Mouse (Mus musculus): ENCODE results near the gene Tns3. TPM values are rescaled to one million over a fixed set of nuclear protein-coding genes. Genes with fewer than 3 reads are reported as not detected.

The Tns3 gene
- polyA plus RNA-seq, 1 experiment from 2014 or later = 10.1 TPM

DNA sequence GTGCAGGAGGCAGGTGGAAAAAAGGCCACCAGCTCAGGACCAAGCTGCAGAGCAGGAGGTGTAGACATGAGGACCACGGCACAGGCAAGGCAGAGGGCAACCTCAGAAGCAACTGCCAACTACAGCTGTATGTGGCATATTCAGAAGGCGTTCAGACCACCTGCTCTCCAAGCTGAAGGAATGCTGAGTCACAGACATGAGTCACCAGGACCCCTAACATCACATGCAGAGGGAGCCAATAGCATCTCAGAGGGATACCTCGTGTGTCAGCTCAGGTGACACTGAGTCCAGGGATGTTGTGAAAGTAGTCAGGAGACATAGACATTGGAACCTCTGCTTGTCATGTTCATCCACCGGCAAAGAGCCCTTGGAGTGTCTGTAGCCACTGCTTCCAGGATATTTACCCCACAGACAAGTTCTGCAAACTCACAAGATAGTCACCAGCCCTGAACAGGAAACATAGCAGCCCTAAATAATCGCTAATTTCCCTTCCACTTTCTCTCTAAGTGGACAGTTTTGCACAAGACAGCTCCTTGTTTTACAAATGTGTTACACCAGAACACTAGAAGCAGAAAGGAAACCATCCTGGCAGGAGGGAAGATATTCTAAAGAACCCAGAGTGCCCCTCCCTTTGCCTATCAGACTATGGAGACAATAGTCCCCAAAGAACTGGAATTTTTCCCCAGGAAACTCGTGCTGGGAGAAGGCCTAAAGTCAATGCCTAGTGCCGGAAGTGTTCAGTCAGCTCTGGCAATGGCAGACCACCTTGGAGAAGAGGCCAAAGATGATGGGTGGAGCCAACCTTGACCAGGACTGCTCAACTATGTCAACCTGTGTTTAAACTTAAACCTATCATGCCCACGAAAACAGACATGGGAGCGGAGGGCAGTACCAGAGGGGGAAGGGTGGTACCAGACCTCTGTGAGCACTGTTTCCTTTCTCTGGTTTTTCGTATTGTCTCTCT lies 88.8 kb downstream of the Tns3 start:
- Histone ChIP-seq H3K4me1 (ENCODE audit: control insufficient read depth, insufficient read depth, low read length) (no peaks in the 10 kb centered on the region), H3K36me3 (ENCODE audit: control insufficient read depth, insufficient read depth, low read length) (no peaks in the 10 kb centered on the region), H3K9me3 (ENCODE audit: control insufficient read depth, low read length) (no peaks in the 10 kb centered on the region), H3K4me3 (ENCODE audit: low read depth, low read length) (no peak overlapping the region), H3K27ac (ENCODE audit: low read depth, low read length) (no peak overlapping the region), H3K27me3 (ENCODE audit: control insufficient read depth, insufficient read depth, low read length) (no peaks in the 10 kb centered on the region), H3K9ac (ENCODE audit: low read length) (no peak overlapping the region), H3K4me2 (ENCODE audit: low read depth) (no peak overlapping the region)
- DNase-seq (ENCODE audit: low spot score) = no peak
- no peak for ATAC-seq (ENCODE audit: insufficient read depth, low FRiP score, low TSS enrichment)
- 84% methylated on average over 10 of the region's 10 CpGs for WGBS

DNA sequence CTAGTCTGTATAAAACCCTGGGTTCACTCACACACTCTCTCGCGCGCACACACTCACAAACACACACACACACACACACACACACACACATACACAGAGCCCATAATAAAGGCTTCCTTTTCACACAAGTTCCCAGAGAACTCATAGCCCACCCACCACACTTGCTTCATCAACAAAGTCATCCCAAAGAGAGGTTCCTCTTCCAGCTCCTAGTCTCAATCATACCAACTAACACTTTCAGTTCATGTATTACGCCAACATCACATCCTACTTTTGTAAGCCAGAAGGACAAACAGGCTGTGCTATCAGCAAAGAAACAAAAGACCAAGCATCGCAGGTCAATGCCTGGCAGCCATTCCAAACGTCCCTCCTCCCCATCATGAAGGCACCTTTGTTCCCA lies 89.8 kb downstream of the Tns3 start:
- Histone ChIP-seq H3K4me1 (ENCODE audit: control insufficient read depth, insufficient read depth, low read length) (peaks cover 4% of the 10 kb centered on the region; the same call in 1 of the 2 replicates), H3K27me3 (ENCODE audit: control insufficient read depth, insufficient read depth, low read length) (no peaks in the 10 kb centered on the region), H3K27ac (ENCODE audit: low read depth, low read length) (no peak overlapping the region), H3K9ac (ENCODE audit: low read length) (no peak overlapping the region), H3K4me2 (ENCODE audit: low read depth) (no peak overlapping the region), H3K4me3 (ENCODE audit: low read depth, low read length) (no peak overlapping the region), H3K9me3 (ENCODE audit: control insufficient read depth, low read length) (no peaks in the 10 kb centered on the region), H3K36me3 (ENCODE audit: control insufficient read depth, insufficient read depth, low read length) (no peaks in the 10 kb centered on the region)
- DNase-seq (ENCODE audit: low spot score) (no peak), ATAC-seq (ENCODE audit: insufficient read depth, low FRiP score, low TSS enrichment) (no peak)
- WGBS = 80% methylated on average over 6 of the region's 6 CpGs

DNA sequence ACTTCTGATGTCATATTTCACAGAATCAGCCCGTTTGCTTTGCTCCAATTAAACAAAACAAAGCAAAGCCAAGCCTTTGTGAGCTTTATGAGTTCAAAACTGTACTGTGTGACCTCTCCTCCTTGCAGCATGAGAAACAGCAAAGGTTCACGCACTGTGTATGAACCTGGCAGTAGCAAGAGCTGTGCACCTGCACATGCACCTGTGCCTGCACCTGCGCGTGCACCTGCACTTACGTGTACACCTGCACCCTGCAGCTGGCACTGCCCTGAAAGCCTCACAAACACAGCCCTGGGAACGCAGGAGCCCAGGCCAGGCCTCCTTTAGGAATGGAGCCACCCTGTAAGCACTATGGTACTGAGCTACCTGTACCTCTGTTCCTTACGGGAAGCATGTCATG lies 91.6 kb downstream of the Tns3 start:
- ATAC-seq (ENCODE audit: insufficient read depth, low FRiP score, low TSS enrichment) = no peak
- H3K9ac ChIP-seq (ENCODE audit: low read length) = no peak overlapping the region
- WGBS = 96% methylated on average over 7 of the region's 7 CpGs
- H3K27ac ChIP-seq (ENCODE audit: low read depth, low read length) = no peak overlapping the region
- no peak overlapping the region for H3K4me3 ChIP-seq (ENCODE audit: low read depth, low read length)
- no peaks in the 10 kb centered on the region for H3K36me3 ChIP-seq (ENCODE audit: control insufficient read depth, insufficient read depth, low read length)
- H3K27me3 ChIP-seq (ENCODE audit: control insufficient read depth, insufficient read depth, low read length) = no peaks in the 10 kb centered on the region
- DNase-seq (ENCODE audit: low spot score) = no peak
- no peaks in the 10 kb centered on the region for H3K9me3 ChIP-seq (ENCODE audit: control insufficient read depth, low read length)
- peaks cover 11% of the 10 kb centered on the region for H3K4me1 ChIP-seq (ENCODE audit: control insufficient read depth, insufficient read depth, low read length)
- no peak overlapping the region for H3K4me2 ChIP-seq (ENCODE audit: low read depth)

DNA sequence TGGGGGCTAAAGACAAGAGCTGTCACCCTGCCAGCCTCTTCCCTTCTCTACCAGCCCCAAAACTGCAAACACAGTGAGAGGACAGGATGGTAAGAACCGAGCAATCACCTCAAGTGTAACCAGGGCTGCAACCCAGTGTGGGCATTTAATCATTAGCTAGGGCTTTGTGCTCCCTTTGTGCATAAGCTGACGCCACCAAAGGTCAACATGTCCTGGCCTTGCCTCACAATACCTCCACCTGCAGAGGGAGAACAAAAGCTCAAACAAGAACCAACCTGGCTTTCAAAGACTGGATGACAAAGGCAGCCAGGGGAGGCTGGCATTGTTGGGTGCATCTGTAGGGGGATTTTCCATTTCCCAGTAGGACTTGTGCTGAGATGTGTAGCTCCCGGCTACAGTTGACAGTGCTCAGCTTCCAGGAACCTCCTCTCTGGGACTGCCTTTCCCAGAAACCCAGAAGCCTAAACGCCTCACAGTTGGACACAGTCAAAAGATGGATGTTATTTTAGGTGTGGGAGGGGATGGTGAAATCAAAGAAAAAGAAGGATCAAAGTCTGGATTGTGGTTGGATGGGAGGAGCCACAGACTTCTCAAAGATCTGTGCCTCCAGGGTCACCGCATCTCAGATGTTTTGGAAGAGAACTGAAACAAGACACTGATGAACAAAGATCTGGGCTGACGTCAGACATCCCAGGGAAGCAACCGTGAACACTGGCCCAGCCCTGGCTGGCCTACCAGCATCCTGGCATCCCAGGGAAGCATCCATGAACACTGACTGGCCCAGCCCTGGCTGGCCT lies 94.9 kb downstream of the Tns3 start:
- H3K27me3 ChIP-seq (ENCODE audit: control insufficient read depth, insufficient read depth, low read length) = no peaks in the 10 kb centered on the region
- no peak for ATAC-seq (ENCODE audit: insufficient read depth, low FRiP score, low TSS enrichment)
- H3K9me3 ChIP-seq (ENCODE audit: control insufficient read depth, low read length) = no peaks in the 10 kb centered on the region
- H3K4me2 ChIP-seq (ENCODE audit: low read depth) = no peak overlapping the region
- no peaks in the 10 kb centered on the region for H3K36me3 ChIP-seq (ENCODE audit: control insufficient read depth, insufficient read depth, low read length)
- DNase-seq (ENCODE audit: low spot score) = peak; percentile 34
- H3K27ac ChIP-seq (ENCODE audit: low read depth, low read length) = no peak overlapping the region
- WGBS = 8% methylated on average over 7 of the region's 7 CpGs
- H3K4me1 ChIP-seq (ENCODE audit: control insufficient read depth, insufficient read depth, low read length) = peaks cover 11% of the 10 kb centered on the region
- H3K4me3 ChIP-seq (ENCODE audit: low read depth, low read length) = no peak overlapping the region
- no peak overlapping the region for H3K9ac ChIP-seq (ENCODE audit: low read length)

DNA sequence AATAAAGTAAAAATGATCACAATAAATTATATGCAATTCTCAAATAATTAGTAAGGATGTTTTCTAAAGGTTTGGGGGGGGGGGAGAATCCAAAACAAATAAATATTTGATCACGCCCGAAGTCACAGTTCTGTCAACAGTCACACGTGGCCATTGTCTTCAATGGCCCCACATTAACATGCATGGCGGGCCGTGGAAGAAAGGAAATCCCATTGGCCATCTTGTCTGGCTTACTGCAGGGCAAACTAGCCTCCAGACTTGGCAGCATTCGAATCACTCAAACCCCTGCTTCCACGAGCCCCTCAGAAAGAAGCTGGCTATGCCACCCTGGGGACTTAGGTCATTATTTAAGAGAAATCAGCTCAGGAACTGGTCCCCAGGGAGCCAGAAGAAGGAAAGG lies 95.5 kb downstream of the Tns3 start:
- Histone ChIP-seq H3K4me2 (ENCODE audit: low read depth) (no peak overlapping the region), H3K4me3 (ENCODE audit: low read depth, low read length) (no peak overlapping the region), H3K9ac (ENCODE audit: low read length) (no peak overlapping the region), H3K36me3 (ENCODE audit: control insufficient read depth, insufficient read depth, low read length) (no peaks in the 10 kb centered on the region), H3K27ac (ENCODE audit: low read depth, low read length) (no peak overlapping the region), H3K4me1 (ENCODE audit: control insufficient read depth, insufficient read depth, low read length) (peaks cover 11% of the 10 kb centered on the region), H3K9me3 (ENCODE audit: control insufficient read depth, low read length) (no peaks in the 10 kb centered on the region), H3K27me3 (ENCODE audit: control insufficient read depth, insufficient read depth, low read length) (no peaks in the 10 kb centered on the region)
- ATAC-seq (ENCODE audit: insufficient read depth, low FRiP score, low TSS enrichment) (0 out of 2 replicates have a peak, but pooled peaks have one; percentile 35), DNase-seq (ENCODE audit: low spot score) (no peak)
- WGBS = 31% methylated on average over 7 of the region's 7 CpGs

DNA sequence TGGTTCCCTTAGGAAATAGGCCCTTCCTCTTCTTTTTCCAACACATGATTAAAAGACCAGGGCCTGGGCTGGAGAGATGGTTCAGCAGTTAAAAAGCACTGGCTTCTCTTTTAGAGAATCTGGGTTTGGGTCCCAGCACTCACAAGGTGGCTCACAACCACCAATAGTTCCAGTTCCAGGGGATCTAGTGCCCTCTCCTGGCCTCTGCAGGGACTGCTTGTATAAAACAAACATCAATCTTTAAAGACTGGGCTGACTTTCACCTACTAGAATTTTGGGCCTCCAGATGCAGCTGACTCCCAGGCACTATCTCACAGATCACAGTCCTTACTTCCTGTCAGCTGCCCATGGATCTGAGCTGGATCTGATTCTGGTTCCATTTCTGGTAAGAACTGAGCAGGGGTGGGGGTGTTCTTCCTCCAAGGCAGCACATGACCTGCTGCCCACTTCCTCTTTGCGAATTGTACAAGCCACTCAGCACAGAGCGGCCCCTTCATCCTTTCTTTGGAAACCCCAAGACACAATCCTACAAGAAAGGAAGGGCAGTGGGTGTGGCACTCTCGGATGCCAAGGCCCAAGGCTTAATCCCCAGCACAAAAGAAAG lies 98.0 kb downstream of the Tns3 start:
- 91% methylated on average over 3 of the region's 3 CpGs for WGBS
- ATAC-seq (ENCODE audit: insufficient read depth, low FRiP score, low TSS enrichment) (no peak), DNase-seq (ENCODE audit: low spot score) (no peak)
- Histone ChIP-seq H3K27me3 (ENCODE audit: control insufficient read depth, insufficient read depth, low read length) (no peaks in the 10 kb centered on the region), H3K9ac (ENCODE audit: low read length) (no peak overlapping the region), H3K9me3 (ENCODE audit: control insufficient read depth, low read length) (no peaks in the 10 kb centered on the region), H3K4me2 (ENCODE audit: low read depth) (no peak overlapping the region), H3K4me1 (ENCODE audit: control insufficient read depth, insufficient read depth, low read length) (peaks cover 11% of the 10 kb centered on the region), H3K4me3 (ENCODE audit: low read depth, low read length) (no peak overlapping the region), H3K27ac (ENCODE audit: low read depth, low read length) (no peak overlapping the region), H3K36me3 (ENCODE audit: control insufficient read depth, insufficient read depth, low read length) (no peaks in the 10 kb centered on the region)

DNA sequence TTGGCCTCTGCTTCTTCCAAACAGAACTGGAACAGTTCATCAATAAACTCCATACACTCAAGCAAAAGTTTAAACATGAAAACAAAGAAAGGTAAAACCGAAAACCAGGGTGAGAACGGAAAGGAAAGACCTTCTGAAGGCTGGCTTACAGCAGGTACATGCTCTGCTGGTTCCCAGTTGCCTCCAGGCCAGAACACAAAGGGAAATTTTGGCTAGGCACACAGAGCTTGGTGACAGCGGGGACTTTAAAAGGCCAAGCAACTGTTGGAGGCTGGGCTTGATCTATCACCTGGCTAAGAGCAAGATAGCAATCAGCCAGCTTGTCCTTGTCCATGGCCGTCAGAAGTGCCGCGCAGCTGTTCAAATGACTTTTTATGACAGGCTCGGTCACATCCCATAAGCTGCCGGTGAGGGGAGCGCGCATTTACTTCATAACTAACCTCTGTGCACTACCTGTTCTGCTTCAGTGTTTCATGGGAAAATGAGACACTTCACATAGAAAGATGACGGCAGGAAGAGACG lies 105.5 kb downstream of the Tns3 start:
- H3K9ac ChIP-seq (ENCODE audit: low read length) = no peak overlapping the region
- 91% methylated on average over 12 of the region's 12 CpGs for WGBS
- ATAC-seq (ENCODE audit: insufficient read depth, low FRiP score, low TSS enrichment) (no peak), DNase-seq (ENCODE audit: low spot score) (no peak)
- no peak overlapping the region for H3K4me3 ChIP-seq (ENCODE audit: low read depth, low read length)
- no peak overlapping the region for H3K27ac ChIP-seq (ENCODE audit: low read depth, low read length)
- no peaks in the 10 kb centered on the region for H3K4me1 ChIP-seq (ENCODE audit: control insufficient read depth, insufficient read depth, low read length)
- no peaks in the 10 kb centered on the region for H3K36me3 ChIP-seq (ENCODE audit: control insufficient read depth, insufficient read depth, low read length)
- H3K9me3 ChIP-seq (ENCODE audit: control insufficient read depth, low read length) = no peaks in the 10 kb centered on the region
- H3K27me3 ChIP-seq (ENCODE audit: control insufficient read depth, insufficient read depth, low read length) = no peaks in the 10 kb centered on the region
- H3K4me2 ChIP-seq (ENCODE audit: low read depth) = no peak overlapping the region

DNA sequence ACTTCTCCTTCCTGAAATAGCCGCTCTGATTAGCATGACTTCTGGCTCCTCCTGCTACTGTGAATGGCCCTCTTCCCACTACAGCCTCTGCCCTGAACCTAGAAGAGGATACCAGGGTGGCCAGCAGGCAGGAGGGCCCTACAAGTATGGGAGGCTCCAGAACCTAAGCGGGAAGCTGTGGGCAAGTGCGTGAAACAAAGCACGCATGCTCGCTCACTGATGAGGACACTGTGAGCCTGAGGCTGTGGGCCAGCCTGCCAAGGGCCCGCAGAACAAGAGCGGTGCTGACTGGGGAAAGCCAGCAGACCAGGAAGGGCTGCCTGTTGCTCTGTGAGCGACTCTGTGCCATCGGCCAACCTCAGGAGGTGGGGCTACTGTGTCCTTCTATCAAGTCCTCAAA lies 106.1 kb downstream of the Tns3 start:
- no peak overlapping the region for H3K9ac ChIP-seq (ENCODE audit: low read length)
- H3K36me3 ChIP-seq (ENCODE audit: control insufficient read depth, insufficient read depth, low read length) = no peaks in the 10 kb centered on the region
- DNase-seq (ENCODE audit: low spot score) (no peak), ATAC-seq (ENCODE audit: insufficient read depth, low FRiP score, low TSS enrichment) (no peak)
- 82% methylated on average over 9 of the region's 9 CpGs for WGBS
- H3K4me2 ChIP-seq (ENCODE audit: low read depth) = no peak overlapping the region
- no peaks in the 10 kb centered on the region for H3K9me3 ChIP-seq (ENCODE audit: control insufficient read depth, low read length)
- no peak overlapping the region for H3K27ac ChIP-seq (ENCODE audit: low read depth, low read length)
- no peak overlapping the region for H3K4me3 ChIP-seq (ENCODE audit: low read depth, low read length)
- H3K4me1 ChIP-seq (ENCODE audit: control insufficient read depth, insufficient read depth, low read length) = no peaks in the 10 kb centered on the region
- H3K27me3 ChIP-seq (ENCODE audit: control insufficient read depth, insufficient read depth, low read length) = no peaks in the 10 kb centered on the region
